Mouse (Mus musculus) kidney, embryonic 15.5 days (tissue): ENCODE measurements around the gene Nfia. TPM values are rescaled to one million over a fixed set of nuclear protein-coding genes. Genes with fewer than 3 reads are reported as not detected.

Source experiments
- ATAC-seq: fragments of 200-750 bp; cut with Nextera tagmentation; replicated peaks from 2 replicates; pipeline ENCODE4 v1.8.0; 2017; ENCODE audit warnings: moderate TSS enrichment; ENCODE audit not compliant: low FRiP score
- H3K27ac ChIP-seq: fragments of 300-500 bp; sonication (generic); 2 replicates; pipeline ENCODE4 v1.5.1; 2015; ENCODE audit warnings: mild to moderate bottlenecking, inconsistent platforms
- H3K27me3 ChIP-seq: fragments of 300-500 bp; sonication (generic); 2 replicates; pipeline ENCODE4 v1.6.1; 2015; ENCODE audit warnings: inconsistent platforms
- H3K36me3 ChIP-seq: fragments of 300-500 bp; sonication (generic); 2 replicates; pipeline ENCODE4 v1.6.1; 2015; ENCODE audit warnings: inconsistent platforms
- H3K4me1 ChIP-seq: fragments of 300-500 bp; sonication (generic); 2 replicates; pipeline ENCODE4 v1.6.1; 2015; ENCODE audit warnings: inconsistent platforms
- H3K4me2 ChIP-seq: fragments of 300-500 bp; sonication (generic); 2 replicates; pipeline ENCODE4 v1.6.1; 2015; ENCODE audit warnings: moderate library complexity, mild to moderate bottlenecking, inconsistent platforms
- H3K4me3 ChIP-seq: fragments of 300-500 bp; sonication (generic); replicated peaks from 2 replicates; pipeline ENCODE4 v1.5.1; 2015; ENCODE audit warnings: mild to moderate bottlenecking, inconsistent platforms
- H3K9ac ChIP-seq: fragments of 300-500 bp; sonication (generic); 2 replicates; pipeline ENCODE4 v1.6.1; 2015; ENCODE audit warnings: mild to moderate bottlenecking, inconsistent platforms
- H3K9me3 ChIP-seq: fragments of 300-500 bp; sonication (generic); replicated peaks from 2 replicates; pipeline ENCODE4 v1.6.1; 2016; ENCODE audit warnings: inconsistent platforms
- WGBS: fragments of 180-500 bp; shearing (Covaris S2); methylation state at CpG from one replicate; pipeline ENCODE4 v1.1.7; 2015; ENCODE audit warnings: mixed read lengths; 5-methylcytosine and 5-hydroxymethylcytosine counted together
- polyA plus RNA-seq: library from polyadenylated mRNA; unstranded; fragments of >200 nt; fragmentation: Nextera tagmentation; extraction: Ambion mirVana; gene quantifications from 2 replicates; pipeline ENCODE4 v1.2.1, GENCODE M21; 2015

The Nfia gene
- polyA plus RNA-seq, 1 experiment from 2014 or later, result 29.3 TPM

- Histone ChIP-seq H3K4me3 (no peak overlapping the region), H3K4me1 (no peaks in the 10 kb centered on the region), H3K9ac (no peak overlapping the region), H3K4me2 (no peak overlapping the region), H3K27me3 (no peaks in the 10 kb centered on the region), H3K27ac (no peak overlapping the region), H3K36me3 (no peaks in the 10 kb centered on the region), H3K9me3 (no peaks in the 10 kb centered on the region)
- no peak for ATAC-seq
- WGBS, result 73% methylated on average over 6 of the region's 6 CpGs
Observed at GRCm38 (mm10) chr4:97912155-97912554, 139.6 kb downstream of the Nfia start.

- no peak for ATAC-seq
- no peak overlapping the region for H3K4me2 ChIP-seq
- H3K9me3 ChIP-seq, result no peaks in the 10 kb centered on the region
- H3K36me3 ChIP-seq, result no peaks in the 10 kb centered on the region
- H3K4me3 ChIP-seq, result no peak overlapping the region
- no peaks in the 10 kb centered on the region for H3K4me1 ChIP-seq
- no peaks in the 10 kb centered on the region for H3K27me3 ChIP-seq
- WGBS, result 96% methylated on average over 11 of the region's 11 CpGs
- H3K9ac ChIP-seq, result no peak overlapping the region
- H3K27ac ChIP-seq, result no peak overlapping the region
Observed at GRCm38 (mm10) chr4:97912560-97912959, 140.0 kb downstream of the Nfia start.

- Histone ChIP-seq H3K9me3 (no peaks in the 10 kb centered on the region), H3K4me2 (no peak overlapping the region), H3K36me3 (no peaks in the 10 kb centered on the region), H3K27me3 (no peaks in the 10 kb centered on the region), H3K9ac (no peak overlapping the region), H3K4me1 (no peaks in the 10 kb centered on the region), H3K4me3 (no peak overlapping the region), H3K27ac (no peak overlapping the region)
- no peak for ATAC-seq
- 95% methylated on average over 2 of the region's 2 CpGs for WGBS
Observed at GRCm38 (mm10) chr4:97914348-97914747, 141.8 kb downstream of the Nfia start.

GRCm38 (mm10) chr4:97914761-97915160 lies 142.2 kb downstream of the Nfia start:
- Histone ChIP-seq H3K36me3 (no peaks in the 10 kb centered on the region), H3K4me2 (no peak overlapping the region), H3K9ac (no peak overlapping the region), H3K27ac (no peak overlapping the region), H3K9me3 (no peaks in the 10 kb centered on the region), H3K4me3 (no peak overlapping the region), H3K27me3 (no peaks in the 10 kb centered on the region), H3K4me1 (no peaks in the 10 kb centered on the region)
- ATAC-seq, result no peak
- 86% methylated on average over 5 of the region's 5 CpGs for WGBS

GRCm38 (mm10) chr4:97917568-97917967 lies 145.0 kb downstream of the Nfia start:
- H3K36me3 ChIP-seq, result no peaks in the 10 kb centered on the region
- no peak for ATAC-seq
- no peaks in the 10 kb centered on the region for H3K27me3 ChIP-seq
- H3K4me2 ChIP-seq, result no peak overlapping the region
- H3K4me3 ChIP-seq, result no peak overlapping the region
- no peaks in the 10 kb centered on the region; the same call in 1 of the 2 replicates for H3K4me1 ChIP-seq
- 88% methylated on average over 6 of the region's 6 CpGs for WGBS
- H3K9me3 ChIP-seq, result no peaks in the 10 kb centered on the region
- H3K9ac ChIP-seq, result no peak overlapping the region
- no peak overlapping the region for H3K27ac ChIP-seq

GRCm38 (mm10) chr4:97918675-97919074 lies 146.1 kb downstream of the Nfia start:
- H3K4me3 ChIP-seq, result no peak overlapping the region
- no peaks in the 10 kb centered on the region for H3K27me3 ChIP-seq
- H3K4me2 ChIP-seq, result no peak overlapping the region
- no peak for ATAC-seq
- H3K9me3 ChIP-seq, result no peaks in the 10 kb centered on the region
- no peaks in the 10 kb centered on the region for H3K36me3 ChIP-seq
- no peak overlapping the region for H3K27ac ChIP-seq
- no peaks in the 10 kb centered on the region; the same call in 1 of the 2 replicates for H3K4me1 ChIP-seq
- 64% methylated on average over 3 of the region's 3 CpGs for WGBS
- H3K9ac ChIP-seq, result no peak overlapping the region

GRCm38 (mm10) chr4:97919773-97920172 lies 147.2 kb downstream of the Nfia start:
- no peaks in the 10 kb centered on the region for H3K9me3 ChIP-seq
- no peaks in the 10 kb centered on the region for H3K36me3 ChIP-seq
- H3K4me2 ChIP-seq, result no peak overlapping the region
- H3K27ac ChIP-seq, result no peak overlapping the region
- H3K9ac ChIP-seq, result no peak overlapping the region
- H3K4me3 ChIP-seq, result no peak overlapping the region
- H3K27me3 ChIP-seq, result no peaks in the 10 kb centered on the region
- ATAC-seq, result no peak
- 76% methylated on average over 2 of the region's 2 CpGs for WGBS
- H3K4me1 ChIP-seq, result peaks cover 8% of the 10 kb centered on the region; the same call in 1 of the 2 replicates

GRCm38 (mm10) chr4:97920287-97921079 lies 147.9 kb downstream of the Nfia start:
- no peaks in the 10 kb centered on the region for H3K9me3 ChIP-seq
- H3K4me1 ChIP-seq, result peaks cover 8% of the 10 kb centered on the region; the same call in 1 of the 2 replicates
- H3K4me3 ChIP-seq, result no peak overlapping the region
- no peaks in the 10 kb centered on the region for H3K36me3 ChIP-seq
- peak overlapping the region; percentile 19; the same call in 1 of the 2 replicates for H3K27ac ChIP-seq
- H3K9ac ChIP-seq, result no peak overlapping the region
- H3K27me3 ChIP-seq, result no peaks in the 10 kb centered on the region
- no peak for ATAC-seq
- H3K4me2 ChIP-seq, result peak overlapping the region; percentile 31; the same call in 1 of the 2 replicates
- 51% methylated on average over 10 of the region's 10 CpGs for WGBS

- no peak overlapping the region for H3K4me2 ChIP-seq
- no peaks in the 10 kb centered on the region for H3K36me3 ChIP-seq
- no peak overlapping the region for H3K27ac ChIP-seq
- no peak for ATAC-seq
- H3K9ac ChIP-seq, result no peak overlapping the region
- no peaks in the 10 kb centered on the region for H3K9me3 ChIP-seq
- no peaks in the 10 kb centered on the region for H3K27me3 ChIP-seq
- H3K4me3 ChIP-seq, result no peak overlapping the region
- peaks cover 8% of the 10 kb centered on the region; the same call in 1 of the 2 replicates for H3K4me1 ChIP-seq
Observed at GRCm38 (mm10) chr4:97921682-97922081, 149.1 kb downstream of the Nfia start.

GRCm38 (mm10) chr4:97923248-97923647 lies 150.7 kb downstream of the Nfia start:
- H3K9ac ChIP-seq, result no peak overlapping the region
- H3K27ac ChIP-seq, result no peak overlapping the region
- H3K27me3 ChIP-seq, result no peaks in the 10 kb centered on the region
- H3K36me3 ChIP-seq, result no peaks in the 10 kb centered on the region
- WGBS, result 82% methylated on average over 5 of the region's 5 CpGs
- no peak for ATAC-seq
- H3K4me3 ChIP-seq, result no peak overlapping the region
- no peak overlapping the region for H3K4me2 ChIP-seq
- no peaks in the 10 kb centered on the region for H3K9me3 ChIP-seq
- peaks cover 8% of the 10 kb centered on the region; the same call in 1 of the 2 replicates for H3K4me1 ChIP-seq

GRCm38 (mm10) chr4:97923876-97924316 lies 151.4 kb downstream of the Nfia start:
- Histone ChIP-seq H3K36me3 (no peaks in the 10 kb centered on the region), H3K4me3 (no peak overlapping the region), H3K9ac (no peak overlapping the region), H3K27me3 (no peaks in the 10 kb centered on the region), H3K9me3 (no peaks in the 10 kb centered on the region), H3K4me2 (no peak overlapping the region), H3K27ac (peak overlapping the region; percentile 52), H3K4me1 (peaks cover 8% of the 10 kb centered on the region; the same call in 1 of the 2 replicates)
- no peak for ATAC-seq
- WGBS, result 51% methylated on average over 8 of the region's 8 CpGs

GRCm38 (mm10) chr4:97924414-97924813 lies 151.9 kb downstream of the Nfia start:
- H3K27ac ChIP-seq, result peak overlapping the region; percentile 52; the same call in 1 of the 2 replicates
- no peak overlapping the region for H3K4me3 ChIP-seq
- H3K27me3 ChIP-seq, result no peaks in the 10 kb centered on the region
- no peaks in the 10 kb centered on the region for H3K9me3 ChIP-seq
- no peaks in the 10 kb centered on the region for H3K36me3 ChIP-seq
- 71% methylated on average over 5 of the region's 5 CpGs for WGBS
- peaks cover 8% of the 10 kb centered on the region; the same call in 1 of the 2 replicates for H3K4me1 ChIP-seq
- H3K4me2 ChIP-seq, result no peak overlapping the region
- H3K9ac ChIP-seq, result no peak overlapping the region
- ATAC-seq, result no peak
